Comparison of ENCODE assay signal across 15 mouse cellular contexts in genomic region chr12:110207246-110207852, GRCm38 (mm10).
DNase-seq lines count a peak whose midpoint lies in the region; ATAC-seq lines count a peak whose summit lies in the region.
"Had no signal": no experiment of that assay in that cellular context is flagged by ENCODE, and none has a peak within 500 bp of the region (broad histone marks: within the 10 kb centered on the region; RNA-seq: fewer than 3 reads in every experiment).

No protein-coding gene starts in this region.

- H3K27me3 ChIP-seq in liver, embryonic 16.5 days (ENCODE audit: control insufficient read depth, insufficient read depth, low read depth, low read length): no peaks in the 10 kb centered on the region
- 0 out of 2 replicates have a peak, but pooled peaks cover 4% of the 10 kb centered on the region for H3K27me3 ChIP-seq in liver, embryonic 12.5 days (replicated peaks)
- peaks cover 36% of the 10 kb centered on the region for H3K27me3 ChIP-seq in embryonic facial prominence, embryonic 10.5 days (replicated peaks; ENCODE audit: low read depth, poor library complexity, severe bottlenecking)

- no peak overlapping the region for H3K4me3 ChIP-seq in liver, embryonic 16.5 days (ENCODE audit: low read depth, low read length)
- no peak overlapping the region for H3K4me3 ChIP-seq in liver, embryonic 12.5 days
- H3K4me3 ChIP-seq in embryonic facial prominence, embryonic 10.5 days: no peak overlapping the region
- H3K4me3 ChIP-seq: erythroblast, embryonic 14.5 days; heart, embryonic 15.5 days; hindbrain, embryonic 12.5 days had no signal

- peaks cover 7% of the 10 kb centered on the region for H3K4me1 ChIP-seq in liver, embryonic 16.5 days (ENCODE audit: control insufficient read depth, low read depth, low read length)
- peaks cover 12% of the 10 kb centered on the region for H3K4me1 ChIP-seq in liver, embryonic 12.5 days
- peaks cover 22% of the 10 kb centered on the region for H3K4me1 ChIP-seq in embryonic facial prominence, embryonic 10.5 days

- H3K9ac ChIP-seq in liver, embryonic 16.5 days (ENCODE audit: low read depth, low read length): no peak overlapping the region
- no peak overlapping the region for H3K9ac ChIP-seq in liver, embryonic 12.5 days
- H3K9ac ChIP-seq: heart, embryonic 15.5 days; hindbrain, embryonic 12.5 days; liver, embryonic 14.5 days had no signal

- no peak overlapping the region for H3K4me2 ChIP-seq in liver, embryonic 16.5 days (ENCODE audit: low read depth, low read length)
- no peak overlapping the region for H3K4me2 ChIP-seq in liver, embryonic 12.5 days
- H3K4me2 ChIP-seq: heart, embryonic 15.5 days; hindbrain, embryonic 12.5 days had no signal

- peak; percentile 59 to 69 for DNase-seq in cerebellum, postnatal 10 days
- DNase-seq in cerebellum, adult 9-10 months: no peak
- DNase-seq in embryonic facial prominence, embryonic 10.5 days (ENCODE audit: low spot score): peak; percentile 33
- DNase-seq in lung, postnatal 36 days: peak; percentile 47
- no peak for DNase-seq in adrenal gland, postnatal 14 days
- DNase-seq: adrenal gland, postnatal 36 days; thymus, postnatal 25 days had no signal

- H3K36me3 ChIP-seq in liver, embryonic 16.5 days (ENCODE audit: control insufficient read depth, insufficient read depth): no peaks in the 10 kb centered on the region
- no peaks in the 10 kb centered on the region for H3K36me3 ChIP-seq in liver, embryonic 12.5 days
- H3K36me3 ChIP-seq in embryonic facial prominence, embryonic 10.5 days (replicated peaks): no peaks in the 10 kb centered on the region
- H3K36me3 ChIP-seq: heart, embryonic 15.5 days; hindbrain, embryonic 12.5 days had no signal

- no peak for ATAC-seq in liver, embryonic 16.5 days (ENCODE audit: low read depth)
- ATAC-seq in liver, embryonic 12.5 days: no peak
- ATAC-seq in inflammation-experienced regulatory T-cells, adult 6 months: no peak

- 37% methylated on average over 9 of the region's 9 CpGs for WGBS in liver, embryonic 16.5 days (ENCODE audit: insufficient replicate concordance)
- WGBS in liver, embryonic 12.5 days (ENCODE audit: insufficient replicate concordance): 48% methylated on average over 9 of the region's 9 CpGs
- 26% methylated on average over 9 of the region's 9 CpGs for WGBS in embryonic facial prominence, embryonic 10.5 days

- no peaks in the 10 kb centered on the region for H3K9me3 ChIP-seq in liver, embryonic 16.5 days (replicated peaks; ENCODE audit: control insufficient read depth, low read length)
- H3K9me3 ChIP-seq in liver, embryonic 12.5 days (replicated peaks): no peaks in the 10 kb centered on the region
- H3K9me3 ChIP-seq in embryonic facial prominence, embryonic 10.5 days: no peaks in the 10 kb centered on the region
- H3K9me3 ChIP-seq: heart, embryonic 15.5 days; hindbrain, embryonic 12.5 days had no signal

- peak overlapping the region; percentile 35; the same call in 1 of the 2 replicates for H3K27ac ChIP-seq in liver, embryonic 16.5 days (ENCODE audit: low read length)
- H3K27ac ChIP-seq in liver, embryonic 12.5 days: no peak overlapping the region
- H3K27ac ChIP-seq in embryonic facial prominence, embryonic 10.5 days (replicated peaks): peak overlapping the region; percentile 32
- H3K27ac ChIP-seq: heart, embryonic 15.5 days; hindbrain, embryonic 12.5 days; kidney, postnatal 0 days; liver, embryonic 14.5 days had no signal

Comparison
In these comparisons a context has a peak if more than half of its experiments do, and no peak if none do; other contexts are left out.
1. DNase-seq: peak in cerebellum, postnatal 10 days (2 of 2), embryonic facial prominence, embryonic 10.5 days (single experiment) and lung, postnatal 36 days (single experiment); none in cerebellum, adult 9-10 months (single experiment) and adrenal gland, postnatal 14 days (single experiment).